ENCODE assay signal across 19 mouse cellular contexts in genomic region chr7:123138001-123138400, GRCm38 (mm10). TPM values are rescaled to one million over a fixed set of nuclear protein-coding genes. Genes with fewer than 3 reads are reported as not detected.
DNase-seq lines count a peak whose midpoint lies in the region; ATAC-seq lines count a peak whose summit lies in the region.
"Had no signal": no experiment of that assay in that cellular context is flagged by ENCODE, and none has a peak within 500 bp of the region (broad histone marks: within the 10 kb centered on the region; RNA-seq: fewer than 3 reads in every experiment).

No protein-coding gene starts in this region.

- peaks cover 71% of the 10 kb centered on the region for H3K36me3 ChIP-seq in megakaryocyte, embryonic 14.5 days (replicated peaks; ENCODE audit: low read length)

- ATAC-seq in megakaryocyte, adult 5-6 weeks (ENCODE audit: poor library complexity, severe bottlenecking): no peak
- ATAC-seq: CD4-positive, CD25-positive, alpha-beta regulatory T cell, adult 4 months; forebrain, embryonic 13.5 days had no signal

- peak; percentile 7 to 9 for DNase-seq in cerebellum, postnatal 10 days
- DNase-seq in cerebellum, adult 11-12 months: no peak
- peak; percentile 38 for DNase-seq in thymus, postnatal 25 days
- DNase-seq in frontal cortex, adult 2 months (ENCODE audit: extremely low spot score in 1 of 2, low spot score in 1 of 2): no peak
- no peak for DNase-seq in Muller cell, postnatal 12 days (ENCODE audit: inconsistent ontology term)
- DNase-seq: adrenal gland, postnatal 10 days; B cell, adult 2 months; cerebellum, adult 11 months; cerebellum, adult 9-10 months; cerebellum, postnatal 36 days; gastrocnemius, postnatal 14 days; heart, postnatal 14 days had no signal

- H3K9me3 ChIP-seq in megakaryocyte, embryonic 14.5 days: peaks cover 13% of the 10 kb centered on the region
- H3K9me3 ChIP-seq: embryonic facial prominence, embryonic 10.5 days; forebrain, embryonic 13.5 days; heart, embryonic 15.5 days; hindbrain, embryonic 10.5 days had no signal

- H3K27me3 ChIP-seq in megakaryocyte, embryonic 14.5 days (replicated peaks): no peaks in the 10 kb centered on the region
- H3K27me3 ChIP-seq: forebrain, embryonic 13.5 days; heart, embryonic 15.5 days had no signal

- peaks cover 62% of the 10 kb centered on the region for H3K4me1 ChIP-seq in megakaryocyte, embryonic 14.5 days

- H3K4me3 ChIP-seq in megakaryocyte, embryonic 14.5 days (replicated peaks): peak overlapping the region; percentile 12
- H3K4me3 ChIP-seq: embryonic facial prominence, embryonic 10.5 days; forebrain, embryonic 13.5 days; heart, embryonic 15.5 days; hindbrain, embryonic 10.5 days had no signal

RNA-seq across cellular contexts. Expression of gene Tnrc6a, which starts 14.3 kb away (rescaled TPM):
- 14.5 and 41.6 TPM in 2 replicates for polyA plus RNA-seq in megakaryocyte, embryonic 14.5 days (2012; ENCODE audit: insufficient read depth, low replicate concordance)
- 22.2 and 25.5 TPM in 2 replicates for total RNA-seq in megakaryocyte, adult 5-6 weeks (2015)
- total RNA-seq in megakaryocyte, adult 5-6 weeks (2017): 23.3 and 28.9 TPM in 2 replicates
- polyA plus RNA-seq in frontal cortex, adult 2 months (2012; rRNA removed): 60.2 and 60.7 TPM in 2 replicates

Comparison
In these comparisons a context has a peak if more than half of its experiments do, and no peak if none do; other contexts are left out.
1. DNase-seq: peak in cerebellum, postnatal 10 days (2 of 2) and thymus, postnatal 25 days (single experiment); none in cerebellum, adult 11-12 months (single experiment), frontal cortex, adult 2 months (0 of 2) and Muller cell, postnatal 12 days (single experiment).